Mouse (Mus musculus) mouse trophoblast stem cell (cell line): ENCODE results near the gene Ncoa5.

ENCODE experiments used
- in situ Hi-C, 2 experiments: fragments of 300-500 bp; cut with MseI, MboI; formaldehyde crosslinking; loops; 2 replicates in 1 of 2; 3 replicates in 1 of 2; pipeline ENCODE4 v1.15.1; 2025

Gene Ncoa5

DNA sequence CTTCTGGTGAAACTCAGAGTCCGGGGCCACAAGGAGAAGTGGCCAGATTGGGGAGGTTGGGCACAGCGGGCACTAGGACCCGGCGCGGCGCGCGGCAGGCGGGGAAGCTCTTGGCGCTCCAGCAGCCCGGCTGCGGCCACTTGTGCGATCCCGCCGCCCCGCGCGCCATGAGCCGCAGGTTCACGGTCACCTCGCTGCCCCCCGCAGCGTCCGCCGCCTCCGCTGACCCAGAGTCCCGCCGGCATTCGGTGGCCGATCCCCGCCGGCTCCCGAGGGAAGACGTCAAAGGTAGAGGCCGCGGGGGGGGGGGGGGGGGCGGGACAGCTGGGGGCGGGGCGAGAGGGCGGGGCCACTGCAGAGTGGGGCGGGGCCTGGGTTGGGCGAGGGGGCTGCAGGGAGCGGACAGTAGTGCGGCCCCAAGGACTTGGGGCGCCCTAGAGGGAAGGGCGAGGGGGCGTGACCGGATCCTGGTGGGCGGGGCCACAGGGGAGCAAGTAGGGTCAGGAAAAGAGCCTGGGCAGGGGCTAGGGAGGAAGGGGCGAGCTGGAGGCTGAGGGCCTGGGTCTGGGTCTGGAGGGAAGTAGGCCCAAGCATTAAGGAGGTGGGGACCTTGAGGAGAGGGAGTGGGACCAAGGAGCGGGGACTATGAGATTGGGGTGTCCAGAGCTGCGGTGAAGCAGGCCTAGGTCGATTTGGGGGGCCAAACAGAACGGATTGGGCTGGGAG lies 73.8 kb downstream of the Ncoa5 start, which contains the start of gene Slc12a5:
TSS of gene Slc12a5 (plus strand) at position 87 of the 726 bp plus-strand sequence.
- in situ Hi-C loops = no loop called here

DNA sequence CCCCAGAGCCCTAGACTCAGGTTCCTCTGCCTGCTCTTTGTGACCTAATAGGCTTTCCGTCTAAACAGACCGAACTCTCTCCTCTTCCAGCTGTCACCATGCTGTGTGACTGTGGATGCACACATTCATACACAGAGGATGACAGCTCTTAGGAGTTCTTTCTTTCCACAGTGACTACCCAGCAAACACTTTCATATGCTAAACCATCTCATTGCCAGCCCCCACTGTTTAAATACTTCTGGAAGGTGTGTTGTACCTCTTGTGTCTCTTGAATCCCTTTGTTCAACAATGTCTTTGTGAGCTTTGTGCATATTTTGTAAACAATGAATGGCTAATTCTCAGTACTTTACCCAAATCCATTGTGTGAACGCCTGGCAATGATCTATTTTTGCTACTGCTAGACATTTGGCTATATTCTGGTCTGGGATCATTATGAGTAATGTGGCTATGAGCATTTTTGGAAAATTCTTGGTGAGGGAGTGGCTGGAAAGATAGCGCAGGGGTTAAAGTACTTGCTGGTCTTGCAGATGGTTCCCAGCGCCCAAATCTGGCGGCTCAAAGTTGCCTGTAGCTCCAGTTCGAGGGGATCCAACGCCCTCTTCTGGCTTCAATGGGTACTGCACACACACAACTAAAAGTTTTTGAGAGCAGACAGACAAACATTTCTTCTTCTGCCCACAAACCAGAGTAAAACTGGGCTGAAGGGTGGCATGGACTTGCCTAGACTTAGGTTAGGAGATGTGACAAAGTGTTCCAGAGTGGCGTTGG lies 76.9 kb downstream of the Ncoa5 start:
- in situ Hi-C loops = no loop called here

DNA sequence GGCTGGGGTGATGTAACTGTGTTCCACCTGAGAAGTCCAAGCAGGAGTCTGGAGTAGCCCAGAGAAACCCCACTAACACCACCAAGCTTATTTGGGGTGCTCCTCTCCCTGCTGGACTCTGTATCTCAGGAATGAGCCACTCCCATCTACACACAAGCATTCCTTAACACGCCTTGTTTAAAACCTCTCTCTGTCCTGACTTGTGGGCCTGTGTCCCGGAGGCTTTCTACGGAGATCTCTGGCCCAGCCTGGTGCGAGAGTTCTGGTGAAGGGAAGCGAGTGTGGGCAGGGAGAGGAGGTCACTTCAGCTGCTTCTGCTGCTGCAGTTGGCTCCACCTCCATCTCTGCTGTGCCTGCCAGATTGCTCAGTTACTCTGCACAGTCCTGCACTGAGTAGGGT lies 78.5 kb downstream of the Ncoa5 start:
- in situ Hi-C loops = no loop called here

DNA sequence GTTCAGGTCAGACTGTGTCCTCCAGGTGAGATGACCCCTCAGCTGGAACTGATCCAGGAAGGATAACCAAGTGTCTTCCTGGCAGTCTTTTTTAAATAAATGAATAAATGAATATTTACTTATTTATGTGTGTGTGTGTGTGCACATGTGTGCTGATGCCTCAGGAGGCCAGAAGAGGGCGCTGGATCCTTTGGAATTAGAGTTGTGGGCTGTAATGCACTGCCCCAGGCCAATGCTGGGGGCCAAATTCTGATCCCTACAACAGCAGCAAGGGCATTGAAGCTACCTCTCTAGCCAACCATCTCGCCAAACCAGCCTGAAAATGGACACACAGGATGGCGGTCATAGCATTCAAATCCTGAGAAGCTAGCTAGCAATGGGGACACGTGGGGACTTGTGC lies 78.9 kb downstream of the Ncoa5 start:
- in situ Hi-C loops = no loop called here

DNA sequence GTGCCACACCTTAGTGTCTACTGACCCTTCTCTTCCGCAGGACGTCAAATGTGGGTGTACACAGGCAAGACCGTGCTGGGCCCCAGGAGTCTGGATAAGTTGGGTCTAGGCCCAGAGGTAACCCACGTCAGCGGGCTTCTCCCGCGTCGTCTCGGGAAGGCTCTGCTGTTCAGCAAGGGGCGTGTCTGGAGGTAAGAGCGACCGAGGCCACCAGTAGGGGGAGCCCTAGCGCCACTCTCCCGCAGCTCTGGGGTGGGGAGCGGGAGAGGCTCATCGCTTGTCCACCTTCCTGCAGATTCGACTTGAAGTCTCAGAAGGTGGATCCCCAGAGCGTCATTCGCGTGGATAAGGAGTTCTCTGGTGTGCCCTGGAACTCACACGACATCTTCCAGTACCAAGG lies 81.4 kb downstream of the Ncoa5 start:
- in situ Hi-C loops = no loop called here

DNA sequence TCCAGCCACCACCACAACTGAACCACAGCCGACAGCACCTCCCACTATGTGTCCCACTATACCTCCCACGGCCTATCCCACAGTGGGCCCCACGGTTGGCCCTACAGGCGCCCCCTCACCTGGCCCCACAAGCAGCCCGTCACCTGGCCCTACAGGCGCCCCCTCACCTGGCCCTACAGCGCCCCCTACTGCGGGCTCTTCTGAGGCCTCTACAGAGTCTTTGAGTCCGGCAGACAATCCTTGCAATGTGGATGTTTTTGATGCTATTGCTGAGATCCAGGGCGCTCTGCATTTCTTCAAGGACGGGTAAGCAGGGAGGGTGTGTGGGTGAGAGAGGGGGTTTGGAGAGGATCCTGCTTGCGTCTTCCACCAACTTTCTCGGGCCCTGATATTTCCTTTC lies 82.2 kb downstream of the Ncoa5 start:
- in situ Hi-C loops = no loop called here

DNA sequence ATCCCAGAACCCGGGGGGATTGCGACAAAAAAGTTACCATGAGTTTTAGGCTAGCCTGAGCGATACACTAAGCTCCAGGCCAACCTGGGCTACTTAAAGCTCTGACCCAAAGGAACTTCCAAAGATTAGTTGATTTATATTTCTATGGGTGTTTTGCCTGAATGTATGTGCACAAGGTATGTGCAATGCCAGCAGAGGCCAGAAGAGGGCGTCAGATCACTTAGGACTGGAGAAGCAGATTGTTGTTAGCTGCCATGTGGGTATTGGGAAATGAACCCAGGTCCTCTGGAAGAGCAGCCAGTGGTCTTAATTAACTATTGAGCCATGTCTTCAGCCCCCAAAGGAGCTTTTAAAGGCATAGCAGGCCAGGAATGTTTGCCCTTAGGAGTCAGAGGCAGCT lies 82.9 kb downstream of the Ncoa5 start:
- in situ Hi-C loops = no loop called here

DNA sequence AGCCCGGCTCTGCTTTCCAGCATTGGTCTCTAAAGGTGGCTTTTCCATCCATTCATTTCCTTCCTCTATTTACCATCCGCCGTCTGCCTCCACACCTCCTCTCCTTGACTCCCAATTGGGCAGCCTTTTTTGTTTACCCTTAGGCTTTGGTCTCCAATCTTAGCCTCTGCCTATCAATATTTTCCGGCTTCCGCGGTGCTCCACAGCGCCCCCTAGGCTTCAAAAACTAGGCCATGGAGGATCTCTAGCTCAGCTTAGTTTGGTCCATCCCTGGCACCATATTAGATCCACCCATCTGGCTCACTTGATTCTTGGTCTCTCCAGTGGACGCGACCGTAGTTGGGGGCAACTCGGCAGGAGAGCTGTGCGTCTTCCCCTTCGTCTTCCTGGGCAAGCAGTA lies 84.2 kb downstream of the Ncoa5 start:
- in situ Hi-C loops = no loop called here
